Mouse (Mus musculus): Measurements from ENCODE around the gene Plb1. TPM values are rescaled to one million over a fixed set of nuclear protein-coding genes. Genes with fewer than 3 reads are reported as not detected.

The Plb1 gene
- polyA plus RNA-seq, 1 experiment = 77.1 TPM

GRCm38 (mm10) chr5:32309714-32310113 lies 77.2 kb downstream of the Plb1 start:
- TF ChIP-seq POLR2A (IDR thresholded peaks at IDR 0.05; ENCODE audit: control insufficient read depth, low read depth, low read length) (no peak), CTCF (IDR thresholded peaks at IDR 0.05; ENCODE audit: control insufficient read depth, insufficient read depth, insufficient replicate concordance, low read depth, low read length) (no peak)
- no peaks in the 10 kb centered on the region for H3K36me3 ChIP-seq (ENCODE audit: control insufficient read depth, insufficient read depth, low read length)
- H3K27ac ChIP-seq (ENCODE audit: control insufficient read depth, insufficient read depth, low read depth, low read length) = no peak overlapping the region
- H3K4me1 ChIP-seq (ENCODE audit: control insufficient read depth, insufficient read depth, low read length) = no peaks in the 10 kb centered on the region
- no peak overlapping the region for H3K4me3 ChIP-seq (ENCODE audit: control insufficient read depth, low read depth, low read length)
- no peaks in the 10 kb centered on the region for H3K27me3 ChIP-seq (ENCODE audit: control insufficient read depth, insufficient read depth, low read length)

DNA sequence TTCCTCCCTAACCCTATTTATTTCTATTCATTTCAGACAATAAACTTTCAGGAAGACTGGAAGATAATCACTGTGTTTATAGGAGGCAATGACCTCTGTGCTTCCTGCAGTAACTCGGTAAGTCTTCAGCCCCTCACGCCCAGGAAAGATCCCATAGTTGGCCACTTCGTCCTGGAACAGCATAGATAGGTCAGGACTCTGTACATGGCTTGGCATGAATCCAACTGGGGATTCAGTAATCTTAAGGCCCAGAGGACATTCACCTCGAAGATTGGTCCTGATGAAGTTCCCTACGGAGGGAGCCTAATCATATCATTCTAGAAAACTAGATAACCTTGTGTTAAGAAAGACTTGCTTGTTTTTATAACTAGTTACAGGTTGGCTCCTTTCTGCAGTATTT lies 78.3 kb downstream of the Plb1 start:
- Histone ChIP-seq H3K27me3 (ENCODE audit: control insufficient read depth, insufficient read depth, low read length) (no peaks in the 10 kb centered on the region), H3K27ac (ENCODE audit: control insufficient read depth, insufficient read depth, low read depth, low read length) (no peak overlapping the region), H3K36me3 (ENCODE audit: control insufficient read depth, insufficient read depth, low read length) (no peaks in the 10 kb centered on the region), H3K4me3 (ENCODE audit: control insufficient read depth, low read depth, low read length) (no peak overlapping the region), H3K4me1 (ENCODE audit: control insufficient read depth, insufficient read depth, low read length) (no peaks in the 10 kb centered on the region)
- TF ChIP-seq CTCF (IDR thresholded peaks at IDR 0.05; ENCODE audit: control insufficient read depth, insufficient read depth, insufficient replicate concordance, low read depth, low read length) (no peak), POLR2A (IDR thresholded peaks at IDR 0.05; ENCODE audit: control insufficient read depth, low read depth, low read length) (no peak)

- H3K27ac ChIP-seq (ENCODE audit: control insufficient read depth, insufficient read depth, low read depth, low read length) = no peak overlapping the region
- H3K4me3 ChIP-seq (ENCODE audit: control insufficient read depth, low read depth, low read length) = no peak overlapping the region
- no peaks in the 10 kb centered on the region for H3K4me1 ChIP-seq (ENCODE audit: control insufficient read depth, insufficient read depth, low read length)
- no peaks in the 10 kb centered on the region for H3K36me3 ChIP-seq (ENCODE audit: control insufficient read depth, insufficient read depth, low read length)
- no peaks in the 10 kb centered on the region for H3K27me3 ChIP-seq (ENCODE audit: control insufficient read depth, insufficient read depth, low read length)
- TF ChIP-seq POLR2A (IDR thresholded peaks at IDR 0.05; ENCODE audit: control insufficient read depth, low read depth, low read length) (no peak), CTCF (IDR thresholded peaks at IDR 0.05; ENCODE audit: control insufficient read depth, insufficient read depth, insufficient replicate concordance, low read depth, low read length) (no peak)
These were observed 79.2 kb downstream of the Plb1 start for GRCm38 (mm10) chr5:32311589-32312166.

- Histone ChIP-seq H3K4me3 (ENCODE audit: control insufficient read depth, low read depth, low read length) (no peak overlapping the region), H3K4me1 (ENCODE audit: control insufficient read depth, insufficient read depth, low read length) (no peaks in the 10 kb centered on the region), H3K27me3 (ENCODE audit: control insufficient read depth, insufficient read depth, low read length) (no peaks in the 10 kb centered on the region), H3K27ac (ENCODE audit: control insufficient read depth, insufficient read depth, low read depth, low read length) (no peak overlapping the region), H3K36me3 (ENCODE audit: control insufficient read depth, insufficient read depth, low read length) (no peaks in the 10 kb centered on the region)
- TF ChIP-seq CTCF (IDR thresholded peaks at IDR 0.05; ENCODE audit: control insufficient read depth, insufficient read depth, insufficient replicate concordance, low read depth, low read length) (no peak), POLR2A (IDR thresholded peaks at IDR 0.05; ENCODE audit: control insufficient read depth, low read depth, low read length) (no peak)
These were observed 81.2 kb downstream of the Plb1 start for GRCm38 (mm10) chr5:32313671-32314070.

DNA sequence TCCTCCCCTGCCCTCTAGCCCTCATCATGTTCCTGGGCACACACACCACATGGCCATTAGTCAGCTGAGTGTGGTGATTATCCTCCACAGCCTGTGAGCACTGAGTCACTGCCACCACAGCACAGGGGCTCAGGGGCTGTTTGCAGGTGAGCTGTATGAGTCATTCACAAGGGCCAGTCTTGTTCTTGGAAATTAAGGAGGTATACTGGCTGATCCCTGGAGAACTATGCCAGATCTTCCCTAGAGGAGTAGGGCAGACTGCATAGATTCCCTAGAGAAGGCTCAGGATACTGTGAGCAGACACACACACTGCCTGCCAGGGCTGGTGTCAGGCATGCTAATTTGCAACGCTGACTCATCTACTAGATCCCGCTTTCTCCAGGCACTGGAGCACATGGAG lies 82.2 kb downstream of the Plb1 start:
- no peak for TF ChIP-seq CTCF (IDR thresholded peaks at IDR 0.05; ENCODE audit: control insufficient read depth, insufficient read depth, insufficient replicate concordance, low read depth, low read length)
- TF ChIP-seq POLR2A (IDR thresholded peaks at IDR 0.05; ENCODE audit: control insufficient read depth, low read depth, low read length) = no peak
- no peak overlapping the region for H3K4me3 ChIP-seq (ENCODE audit: control insufficient read depth, low read depth, low read length)
- H3K27me3 ChIP-seq (ENCODE audit: control insufficient read depth, insufficient read depth, low read length) = no peaks in the 10 kb centered on the region
- H3K4me1 ChIP-seq (ENCODE audit: control insufficient read depth, insufficient read depth, low read length) = no peaks in the 10 kb centered on the region
- no peaks in the 10 kb centered on the region for H3K36me3 ChIP-seq (ENCODE audit: control insufficient read depth, insufficient read depth, low read length)
- H3K27ac ChIP-seq (ENCODE audit: control insufficient read depth, insufficient read depth, low read depth, low read length) = no peak overlapping the region

DNA sequence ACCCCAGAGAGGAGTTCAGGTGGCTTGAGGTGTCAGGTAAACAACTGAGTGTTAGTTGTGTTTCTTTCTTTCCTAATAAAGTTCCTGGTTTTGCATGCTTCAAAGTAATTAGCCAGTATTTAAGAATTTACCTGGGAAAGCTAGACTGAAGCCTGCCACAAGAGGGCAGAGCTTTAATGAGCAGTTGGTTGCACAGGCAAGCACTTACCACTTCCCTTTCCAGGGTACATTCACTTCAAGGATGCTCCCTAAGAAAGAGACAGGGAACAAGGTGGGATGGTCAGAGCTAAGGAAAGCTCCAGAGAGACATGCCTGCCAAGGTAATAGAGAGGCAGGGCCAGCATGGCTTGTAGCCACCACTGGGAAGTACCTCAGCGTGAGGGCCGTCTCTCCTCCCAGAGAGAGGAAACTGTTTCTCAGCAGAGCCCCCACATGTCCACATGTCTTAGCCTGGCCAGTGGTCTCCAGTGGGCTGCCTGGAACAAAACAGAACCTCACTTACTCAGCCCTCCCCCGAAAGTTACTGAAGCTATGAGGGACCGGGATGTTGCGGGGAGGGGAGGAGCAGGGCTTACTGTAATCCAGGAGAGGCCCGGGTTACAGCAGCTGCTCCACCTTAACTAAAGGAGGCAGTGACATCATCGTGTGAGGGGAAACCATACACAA lies 89.8 kb downstream of the Plb1 start:
- Histone ChIP-seq H3K4me3 (ENCODE audit: control insufficient read depth, low read depth, low read length) (no peak overlapping the region), H3K36me3 (ENCODE audit: control insufficient read depth, insufficient read depth, low read length) (no peaks in the 10 kb centered on the region), H3K27me3 (ENCODE audit: control insufficient read depth, insufficient read depth, low read length) (no peaks in the 10 kb centered on the region), H3K4me1 (ENCODE audit: control insufficient read depth, insufficient read depth, low read length) (peaks cover 4% of the 10 kb centered on the region; the same call in 1 of the 2 replicates), H3K27ac (ENCODE audit: control insufficient read depth, insufficient read depth, low read depth, low read length) (no peak overlapping the region)
- TF ChIP-seq POLR2A (IDR thresholded peaks at IDR 0.05; ENCODE audit: control insufficient read depth, low read depth, low read length) (no peak), CTCF (IDR thresholded peaks at IDR 0.05; ENCODE audit: control insufficient read depth, insufficient read depth, insufficient replicate concordance, low read depth, low read length) (no peak)

GRCm38 (mm10) chr5:32328139-32328538 lies 95.6 kb downstream of the Plb1 start:
- H3K27me3 ChIP-seq (ENCODE audit: control insufficient read depth, insufficient read depth, low read length) = no peaks in the 10 kb centered on the region
- peaks cover 8% of the 10 kb centered on the region for H3K4me1 ChIP-seq (ENCODE audit: control insufficient read depth, insufficient read depth, low read length)
- no peak overlapping the region for H3K27ac ChIP-seq (ENCODE audit: control insufficient read depth, insufficient read depth, low read depth, low read length)
- TF ChIP-seq CTCF (IDR thresholded peaks at IDR 0.05; ENCODE audit: control insufficient read depth, insufficient read depth, insufficient replicate concordance, low read depth, low read length) (no peak), POLR2A (IDR thresholded peaks at IDR 0.05; ENCODE audit: control insufficient read depth, low read depth, low read length) (no peak)
- H3K4me3 ChIP-seq (ENCODE audit: control insufficient read depth, low read depth, low read length) = no peak overlapping the region
- no peaks in the 10 kb centered on the region for H3K36me3 ChIP-seq (ENCODE audit: control insufficient read depth, insufficient read depth, low read length)
